Mouse (Mus musculus): ENCODE measurements around the gene Cd79b. TPM values are rescaled to one million over a fixed set of nuclear protein-coding genes. Genes with fewer than 3 reads are reported as not detected.
A peak's percentile ranks its signal among the peaks of the same experiment; 100 is the strongest.

Cd79b gene
- total and polyA plus RNA-seq, 3 experiments, result 527 to 741 (median 689) TPM

- DNase-seq (ENCODE audit: extremely low read depth), result no peak
- TF ChIP-seq RAD21 (IDR thresholded peaks at IDR 0.05; ENCODE audit: low read depth, low read length), result no peak
- TF ChIP-seq MAFK (IDR thresholded peaks at IDR 0.05; ENCODE audit: insufficient replicate concordance, low read length), result no peak
- no peak for TF ChIP-seq MXI1 (IDR thresholded peaks at IDR 0.05; ENCODE audit: low read depth, low read length)
- TF ChIP-seq POLR2AphosphoS2 (IDR thresholded peaks at IDR 0.05; ENCODE audit: low read depth, low read length), result no peak
- TF ChIP-seq E2F4 (IDR thresholded peaks at IDR 0.05; ENCODE audit: insufficient replicate concordance, low read depth, low read length), result no peak
- TF ChIP-seq ZNF384 (IDR thresholded peaks at IDR 0.05; ENCODE audit: low read depth, low read length), result no peak
- TF ChIP-seq KAT2A (IDR thresholded peaks at IDR 0.05; ENCODE audit: insufficient replicate concordance, low read length), result no peak
- TF ChIP-seq CTCF (conservative IDR thresholded peaks at IDR 0.05 in 1 of 2, IDR thresholded peaks at IDR 0.05 in 1 of 2; ENCODE audit: low read depth in 2 of 2, low read length in 2 of 2), result no peak
- no peak for TF ChIP-seq POLR2A (IDR thresholded peaks at IDR 0.05; ENCODE audit: low read depth, low read length)
- TF ChIP-seq SIN3A (IDR thresholded peaks at IDR 0.05; ENCODE audit: low read length), result no peak
- TF ChIP-seq ETS1 (conservative IDR thresholded peaks at IDR 0.05; ENCODE audit: low read depth, low read length), result no peak
- no peak for TF ChIP-seq PAX5 (IDR thresholded peaks at IDR 0.05; ENCODE audit: low read length)
- TF ChIP-seq JUN (IDR thresholded peaks at IDR 0.05; ENCODE audit: insufficient read depth, low read depth, low read length), result no peak
- TF ChIP-seq MAZ (IDR thresholded peaks at IDR 0.05; ENCODE audit: low read depth, low read length), result no peak
- TF ChIP-seq MEF2A (IDR thresholded peaks at IDR 0.05; ENCODE audit: borderline replicate concordance, low read depth, low read length), result no peak
- TF ChIP-seq TBP (conservative IDR thresholded peaks at IDR 0.05; ENCODE audit: low read depth, low read length), result no peak
- no peak for TF ChIP-seq TCF12 (IDR thresholded peaks at IDR 0.05; ENCODE audit: low read depth, low read length)
- TF ChIP-seq USF1 (IDR thresholded peaks at IDR 0.05; ENCODE audit: low read depth, low read length), result no peak
- no peak for TF ChIP-seq USF2 (conservative IDR thresholded peaks at IDR 0.05; ENCODE audit: low read depth, low read length)
- no peak for TF ChIP-seq IRF4 (IDR thresholded peaks at IDR 0.05; ENCODE audit: low read depth, low read length)
- Histone ChIP-seq H3K9ac (ENCODE audit: insufficient read depth, low read depth) (no peak overlapping the region), H3K79me2 (replicated peaks; ENCODE audit: control insufficient read depth, extremely low read depth, insufficient read depth, poor library complexity, severe bottlenecking) (no peaks in the 10 kb centered on the region), H3K4me3 (replicated peaks in 1 of 3; ENCODE audit: low read depth in 2 of 3, low read length in 2 of 3, poor library complexity in 1 of 3) (no peak overlapping the region), H3K27ac (ENCODE audit: insufficient read depth, low read depth) (no peak overlapping the region), H3K36me3 (replicated peaks in 1 of 2; ENCODE audit: control insufficient read depth in 1 of 2, insufficient read depth in 1 of 2, low read length in 1 of 2) (peaks cover 4 to 6% of the 10 kb centered on the region in 2 experiments), H3K27me3 (replicated peaks) (no peaks in the 10 kb centered on the region), H3K9me3 (replicated peaks; ENCODE audit: low read length) (no peaks in the 10 kb centered on the region), H3K4me1 (ENCODE audit: control insufficient read depth in 1 of 2, insufficient read depth in 2 of 2) (peaks cover 26 to 50% of the 10 kb centered on the region in 2 experiments), H3K4me2 (ENCODE audit: insufficient read depth, low read depth, poor library complexity, severe bottlenecking) (no peak overlapping the region)
- in situ Hi-C loops (cut with MboI; ENCODE audit: low pct_ligation_motif_present, low pct_unique_long_range_greater_than_20kb, low sequenced_read_pairs), result loop anchor here (5.0 to 10.0 kb wide), 3 partner anchors 39 to 168 kb away; no protein-coding TSS in a partner anchor
- dilution Hi-C loops (cut with MboI; ENCODE audit: extremely low pct_ligation_motif_present, extremely low pct_unique_long_range_greater_than_20kb, low sequenced_read_pairs), result no loop called here
These were observed 11.9 kb upstream of the Cd79b start for GRCm38 (mm10) chr11:106326475-106326874.

DNA sequence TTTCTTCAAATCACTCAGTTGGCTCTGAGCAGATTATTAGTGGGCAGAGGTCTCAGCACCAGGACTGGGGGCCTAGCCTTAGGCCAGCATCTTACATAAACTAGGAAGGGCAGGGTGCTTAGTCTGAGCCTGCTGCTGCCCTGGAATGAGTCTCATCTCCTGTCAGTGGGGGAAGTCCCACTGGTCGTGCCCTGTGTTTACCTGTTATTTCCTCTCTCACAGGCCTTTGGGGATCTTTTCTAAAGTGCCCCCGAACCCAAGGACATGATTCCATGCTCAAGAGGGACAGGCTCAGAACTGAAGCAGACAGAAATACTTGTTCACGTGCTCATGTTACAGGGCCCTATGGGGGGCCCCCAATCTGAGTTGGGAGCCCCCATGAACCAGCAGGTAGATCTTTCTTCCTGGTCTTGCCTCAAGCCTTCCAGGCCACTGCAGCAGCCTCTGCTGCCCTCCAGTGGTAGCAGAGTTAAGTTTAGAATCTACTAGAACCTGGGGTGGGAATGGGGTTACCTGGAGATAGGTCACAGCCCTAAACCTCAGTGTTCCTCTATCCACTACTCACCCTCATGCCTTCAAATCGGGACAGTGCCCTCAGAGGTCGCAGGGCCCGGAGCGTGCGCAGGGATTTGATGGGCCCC, 11.1 kb upstream of the Cd79b start:
- Histone ChIP-seq H3K4me1 (ENCODE audit: control insufficient read depth in 1 of 2, insufficient read depth in 2 of 2) (peaks cover 26 to 50% of the 10 kb centered on the region in 2 experiments), H3K4me3 (replicated peaks in 1 of 3; ENCODE audit: low read depth in 2 of 3, low read length in 2 of 3, poor library complexity in 1 of 3) (peak overlapping the region in 1 of 3 experiments; percentile 1), H3K4me2 (ENCODE audit: insufficient read depth, low read depth, poor library complexity, severe bottlenecking) (peak overlapping the region; percentile 70), H3K9me3 (replicated peaks; ENCODE audit: low read length) (no peaks in the 10 kb centered on the region), H3K36me3 (replicated peaks in 1 of 2; ENCODE audit: control insufficient read depth in 1 of 2, insufficient read depth in 1 of 2, low read length in 1 of 2) (peaks cover 4 to 6% of the 10 kb centered on the region in 2 experiments), H3K9ac (ENCODE audit: insufficient read depth, low read depth) (peak overlapping the region; percentile 38), H3K27me3 (replicated peaks) (no peaks in the 10 kb centered on the region), H3K27ac (ENCODE audit: insufficient read depth, low read depth) (peak overlapping the region; percentile 77), H3K79me2 (replicated peaks; ENCODE audit: control insufficient read depth, extremely low read depth, insufficient read depth, poor library complexity, severe bottlenecking) (no peaks in the 10 kb centered on the region)
- dilution Hi-C loops (cut with MboI; ENCODE audit: extremely low pct_ligation_motif_present, extremely low pct_unique_long_range_greater_than_20kb, low sequenced_read_pairs) (no loop called here), in situ Hi-C loops (cut with MboI; ENCODE audit: low pct_ligation_motif_present, low pct_unique_long_range_greater_than_20kb, low sequenced_read_pairs) (loop anchor here (5.0 to 10.0 kb wide), 3 partner anchors 38 to 169 kb away; no protein-coding TSS in a partner anchor)
- peak; percentile 91 for DNase-seq (ENCODE audit: extremely low read depth)
- no peak for TF ChIP-seq POLR2AphosphoS2 (IDR thresholded peaks at IDR 0.05; ENCODE audit: low read depth, low read length)
- TF ChIP-seq MEF2A (IDR thresholded peaks at IDR 0.05; ENCODE audit: borderline replicate concordance, low read depth, low read length), result peak; percentile 41; the same call in 1 of the 2 replicates
- peak; percentile 97 for TF ChIP-seq ZC3H11A (IDR thresholded peaks at IDR 0.05; ENCODE audit: low read depth, low read length)
- TF ChIP-seq NRF1 (IDR thresholded peaks at IDR 0.05; ENCODE audit: low read depth, low read length), result 0 out of 2 replicates have a peak, but pooled peaks have one; percentile 22
- no peak for TF ChIP-seq ZNF384 (IDR thresholded peaks at IDR 0.05; ENCODE audit: low read depth, low read length)
- TF ChIP-seq SMC3 (IDR thresholded peaks at IDR 0.05; ENCODE audit: low read depth, low read length), result peak; percentile 99
- peak; percentile 70; the same call in 1 of the 2 replicates for TF ChIP-seq MXI1 (IDR thresholded peaks at IDR 0.05; ENCODE audit: low read depth, low read length)
- TF ChIP-seq JUN (IDR thresholded peaks at IDR 0.05; ENCODE audit: insufficient read depth, low read depth, low read length), result 0 out of 2 replicates have a peak, but pooled peaks have one; percentile 13
- 0 out of 2 replicates have a peak, but pooled peaks have one; percentile 15 for TF ChIP-seq TBP (conservative IDR thresholded peaks at IDR 0.05; ENCODE audit: low read depth, low read length)
- TF ChIP-seq BHLHE40 (IDR thresholded peaks at IDR 0.05; ENCODE audit: low read depth, low read length), result peak; percentile 85
- TF ChIP-seq CTCF (conservative IDR thresholded peaks at IDR 0.05 in 1 of 2, IDR thresholded peaks at IDR 0.05 in 1 of 2; ENCODE audit: low read depth in 2 of 2, low read length in 2 of 2), result peak; percentile 64 to 99
- no peak for TF ChIP-seq CHD2 (IDR thresholded peaks at IDR 0.05; ENCODE audit: low read length)
- TF ChIP-seq MAZ (IDR thresholded peaks at IDR 0.05; ENCODE audit: low read depth, low read length), result 0 out of 2 replicates have a peak, but pooled peaks have one; percentile 44
- TF ChIP-seq ZKSCAN1 (IDR thresholded peaks at IDR 0.05; ENCODE audit: borderline replicate concordance, low read depth, low read length), result no peak
- TF ChIP-seq RCOR1 (conservative IDR thresholded peaks at IDR 0.05; ENCODE audit: low read depth, low read length), result no peak; the same call in 1 of the 2 replicates
- TF ChIP-seq ETS1 (conservative IDR thresholded peaks at IDR 0.05; ENCODE audit: low read depth, low read length), result peak; percentile 57
- no peak for TF ChIP-seq HCFC1 (IDR thresholded peaks at IDR 0.05; ENCODE audit: low read depth, low read length)
- no peak for TF ChIP-seq PAX5 (IDR thresholded peaks at IDR 0.05; ENCODE audit: low read length)
- TF ChIP-seq TCF12 (IDR thresholded peaks at IDR 0.05; ENCODE audit: low read depth, low read length), result 0 out of 2 replicates have a peak, but pooled peaks have one; percentile 7
- TF ChIP-seq SIN3A (IDR thresholded peaks at IDR 0.05; ENCODE audit: low read length), result peak; percentile 48
